Mouse (Mus musculus) spleen, adult 10 weeks (tissue): ENCODE data around the gene Smim22. TPM values are rescaled to one million over a fixed set of nuclear protein-coding genes. Genes with fewer than 3 reads are reported as not detected.

ENCODE experiments used
- polyA plus RNA-seq: library from polyadenylated mRNA; stranded (reverse); fragments of 350-450 nt; fragmentation: Illumina TruSeq; extraction: RNeasy Lipid Tissue Mini Kit (QIAGEN cat#74804); gene quantifications from one replicate; pipeline ENCODE4 v1.2.3, GENCODE M21; 2015; ENCODE audit warnings: low replicate concordance; ENCODE audit not compliant: insufficient read depth

The Smim22 gene
- not detected for polyA plus RNA-seq

GRCm38 (mm10) chr16:5007067-5007466 is at the start of gene Smim22:
TSS of gene Smim22 (plus strand) at chr16:5007288.

GRCm38 (mm10) chr16:4963797-4964709 is 43.0 kb upstream of the Smim22 start, which contains the start of gene Anks3:
TSS of gene Anks3 (minus strand) at chr16:4964205.

GRCm38 (mm10) chr16:4997553-4997952 is 9.5 kb upstream of the Smim22 start, which contains the start of gene Sept12:
TSS of gene Sept12 (minus strand) at chr16:4997852.

GRCm38 (mm10) chr16:5013054-5013838 is 6.2 kb downstream of the Smim22 start, which contains the start of gene Rogdi:
TSS of gene Rogdi (minus strand) at chr16:5013553.

GRCm38 (mm10) chr16:5049774-5050234 is 42.7 kb downstream of the Smim22 start, which contains the start of the genes Glyr1 and Ubn1:
TSS of gene Glyr1 (minus strand) at chr16:5049863.
TSS of gene Ubn1 (plus strand) at chr16:5050057.

Other genes with a start within 250 kb of the Smim22 start
- 40.5 TPM for gene Cdip1, start 217.0 kb upstream of the Smim22 start, polyA plus RNA-seq
- not detected for gene 4930562C15Rik, start 171.9 kb upstream of the Smim22 start, polyA plus RNA-seq
- gene Ubald1, start 127.0 kb upstream of the Smim22 start, polyA plus RNA-seq: 20.6 TPM
- gene Mgrn1, start 121.0 kb upstream of the Smim22 start, polyA plus RNA-seq: 49.0 TPM
- 33.2 TPM for gene Nudt16l1, start 68.5 kb upstream of the Smim22 start, polyA plus RNA-seq
- 42.7 TPM for gene Anks3, start 43.1 kb upstream of the Smim22 start, polyA plus RNA-seq
- gene Sept12, start 9.4 kb upstream of the Smim22 start, polyA plus RNA-seq: not detected
- gene Rogdi, start 6.3 kb downstream of the Smim22 start, polyA plus RNA-seq: 72.2 TPM
- gene Glyr1, start 42.6 kb downstream of the Smim22 start, polyA plus RNA-seq: 122 TPM
- gene Ubn1, start 42.8 kb downstream of the Smim22 start, polyA plus RNA-seq: 49.1 TPM
- gene Ppl, start 125.1 kb downstream of the Smim22 start, polyA plus RNA-seq: 1.7 TPM
- 0.18 TPM for gene Sec14l5, start 139.8 kb downstream of the Smim22 start, polyA plus RNA-seq
- gene Nagpa, start 196.7 kb downstream of the Smim22 start, polyA plus RNA-seq: 16.5 TPM
- gene AU021092, start 215.0 kb downstream of the Smim22 start, polyA plus RNA-seq: 35.4 TPM
- gene Alg1, start 226.3 kb downstream of the Smim22 start, polyA plus RNA-seq: 17.8 TPM
- gene Eef2kmt, start 248.7 kb downstream of the Smim22 start, polyA plus RNA-seq: 9.7 TPM